Mouse (Mus musculus): ENCODE results near the gene Zfp648. TPM values are rescaled to one million over a fixed set of nuclear protein-coding genes. Genes with fewer than 3 reads are reported as not detected.

Gene Zfp648
- polyA plus RNA-seq, 1 experiment from 2014 or later = 0.56 TPM

DNA sequence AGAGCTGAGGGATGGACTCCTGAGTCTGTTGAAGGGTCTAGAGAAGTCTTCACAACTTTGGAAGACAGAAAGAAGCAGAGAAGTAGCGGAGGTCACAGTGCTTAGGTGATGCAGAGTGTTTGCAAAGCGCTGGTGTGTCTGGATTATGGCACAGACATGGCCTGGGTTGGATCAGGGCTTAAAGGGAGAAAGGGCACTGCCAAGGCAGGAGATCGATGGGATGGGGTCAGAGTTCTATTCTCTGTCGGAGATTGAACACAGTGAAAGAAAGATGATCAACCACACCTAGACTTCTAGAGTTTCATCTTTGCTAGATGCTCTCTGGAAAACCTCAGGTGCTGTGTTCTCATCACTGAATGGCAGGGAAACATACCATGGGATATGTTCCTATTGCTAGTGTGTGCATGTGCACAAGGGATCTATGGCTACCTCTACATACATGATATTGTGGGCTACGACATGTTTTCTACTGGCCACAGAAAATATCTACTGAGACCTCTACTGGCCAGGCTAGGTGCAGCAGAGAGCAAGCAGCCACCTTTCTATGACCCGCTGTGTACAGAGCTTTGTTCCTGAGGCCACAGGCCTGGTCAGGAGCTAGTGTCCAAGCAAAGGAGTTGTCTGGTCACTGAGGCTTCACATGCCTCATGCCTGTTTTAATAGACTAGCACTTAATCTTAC is 18.5 kb upstream of the Zfp648 start:
- Histone ChIP-seq H3K9ac (replicated peaks) (no peak overlapping the region), H3K4me1 (replicated peaks) (peaks cover 21% of the 10 kb centered on the region), H3K9me3 (no peaks in the 10 kb centered on the region), H3K27me3 (no peaks in the 10 kb centered on the region), H3K36me3 (no peaks in the 10 kb centered on the region), H3K4me3 (replicated peaks) (no peak overlapping the region), H3K27ac (peak overlapping the region; percentile 36; the same call in 1 of the 2 replicates), H3K4me2 (no peak overlapping the region)
- WGBS = 68% methylated on average over 6 of the region's 6 CpGs
- peak; percentile 34; the same call in 1 of the 2 replicates for ATAC-seq (ENCODE audit: insufficient number of reproducible peaks, insufficient read depth, low FRiP score, low TSS enrichment, low read depth)

DNA sequence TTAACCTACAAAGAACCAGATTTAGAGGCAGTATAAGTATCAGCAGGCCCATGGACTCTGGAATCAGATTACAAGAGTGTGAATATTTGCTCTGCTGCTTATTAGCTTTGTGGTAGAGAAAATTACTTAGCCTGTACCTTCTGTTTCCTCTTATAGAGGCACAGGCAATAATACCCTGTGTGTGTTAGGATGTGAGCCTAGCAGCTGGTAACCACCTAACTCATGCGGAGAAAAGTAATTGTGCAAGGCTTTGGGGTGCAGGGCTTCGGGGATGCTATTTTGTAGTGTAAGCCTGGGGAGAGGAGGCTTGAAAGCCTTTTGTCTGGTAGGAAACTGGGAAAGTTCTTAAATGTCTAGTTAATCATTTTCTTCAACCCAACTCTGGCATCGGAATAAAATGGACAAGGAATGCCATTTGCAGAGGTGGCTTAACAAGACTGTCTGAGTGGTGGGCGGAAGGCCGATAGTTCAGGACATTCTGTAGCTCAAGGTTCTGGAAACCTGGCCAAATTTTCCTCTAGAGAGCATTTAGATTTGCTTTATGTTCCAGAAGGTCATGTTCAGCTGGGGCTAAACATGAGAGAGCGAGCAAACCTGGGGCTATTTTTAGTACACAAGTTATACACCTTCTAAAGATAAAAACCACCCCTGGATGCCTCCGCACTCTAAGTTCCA is 17.8 kb upstream of the Zfp648 start:
- no peak overlapping the region for H3K9ac ChIP-seq (replicated peaks)
- ATAC-seq (ENCODE audit: insufficient number of reproducible peaks, insufficient read depth, low FRiP score, low TSS enrichment, low read depth) = peak; percentile 6; the same call in 1 of the 2 replicates
- no peaks in the 10 kb centered on the region for H3K36me3 ChIP-seq
- no peaks in the 10 kb centered on the region for H3K27me3 ChIP-seq
- 58% methylated on average over 7 of the region's 7 CpGs for WGBS
- peaks cover 22% of the 10 kb centered on the region for H3K4me1 ChIP-seq (replicated peaks)
- H3K4me3 ChIP-seq (replicated peaks) = no peak overlapping the region
- H3K27ac ChIP-seq = peak overlapping the region; percentile 36
- no peak overlapping the region for H3K4me2 ChIP-seq
- H3K9me3 ChIP-seq = no peaks in the 10 kb centered on the region

DNA sequence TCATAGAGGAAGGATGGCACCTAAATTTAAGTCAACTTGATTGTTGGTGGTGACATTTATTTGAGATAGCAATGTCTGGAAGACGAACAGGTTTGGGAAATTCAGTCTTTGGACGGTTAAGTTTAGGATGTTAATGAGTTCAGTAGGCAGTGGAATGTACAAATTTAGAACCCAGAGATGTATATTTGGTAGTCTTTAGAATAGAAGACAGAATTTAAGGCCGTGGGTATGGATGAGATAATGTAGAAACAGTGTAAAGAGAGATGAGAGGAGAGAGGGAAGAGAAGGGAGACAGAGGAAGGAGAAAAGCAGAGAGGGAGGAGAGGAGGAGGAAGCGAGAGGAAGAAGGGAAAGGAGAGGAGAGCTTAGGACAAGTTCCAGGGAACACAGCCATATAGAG is 12.8 kb upstream of the Zfp648 start:
- H3K9ac ChIP-seq (replicated peaks) = no peak overlapping the region
- H3K4me1 ChIP-seq (replicated peaks) = peaks cover 29% of the 10 kb centered on the region
- no peak overlapping the region for H3K4me2 ChIP-seq
- H3K36me3 ChIP-seq = no peaks in the 10 kb centered on the region
- 82% methylated on average over 4 of the region's 4 CpGs for WGBS
- no peaks in the 10 kb centered on the region for H3K9me3 ChIP-seq
- no peaks in the 10 kb centered on the region for H3K27me3 ChIP-seq
- ATAC-seq (ENCODE audit: insufficient number of reproducible peaks, insufficient read depth, low FRiP score, low TSS enrichment, low read depth) = no peak
- no peak overlapping the region for H3K4me3 ChIP-seq (replicated peaks)
- peak overlapping the region; percentile 78; the same call in 1 of the 2 replicates for H3K27ac ChIP-seq

DNA sequence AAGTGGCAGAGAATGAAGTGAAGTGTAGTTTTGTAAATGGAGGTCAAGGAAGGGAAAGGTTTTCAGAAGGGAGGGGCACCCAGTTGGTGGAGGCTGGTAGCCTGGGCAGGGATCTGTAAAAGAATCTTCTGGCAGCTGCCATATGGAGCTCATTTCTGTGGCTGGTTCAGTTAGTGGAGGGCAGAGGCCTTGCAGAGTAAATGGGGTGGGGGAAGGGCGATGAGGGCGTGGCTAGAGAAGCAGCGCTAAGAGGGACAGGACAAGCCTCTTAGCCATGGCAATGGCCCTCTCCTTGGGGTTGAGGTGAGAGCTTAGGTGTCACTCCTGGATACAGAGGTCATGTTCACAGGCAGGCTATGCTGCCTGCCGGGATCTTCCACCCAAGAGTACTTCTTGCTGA is 12.4 kb upstream of the Zfp648 start:
- Histone ChIP-seq H3K36me3 (no peaks in the 10 kb centered on the region), H3K9me3 (no peaks in the 10 kb centered on the region), H3K4me2 (no peak overlapping the region), H3K9ac (replicated peaks) (no peak overlapping the region), H3K4me1 (replicated peaks) (peaks cover 25% of the 10 kb centered on the region), H3K4me3 (replicated peaks) (no peak overlapping the region), H3K27ac (peak overlapping the region; percentile 78), H3K27me3 (no peaks in the 10 kb centered on the region)
- peak; percentile 48; the same call in 1 of the 2 replicates for ATAC-seq (ENCODE audit: insufficient number of reproducible peaks, insufficient read depth, low FRiP score, low TSS enrichment, low read depth)
- WGBS = 21% methylated on average over 4 of the region's 4 CpGs

DNA sequence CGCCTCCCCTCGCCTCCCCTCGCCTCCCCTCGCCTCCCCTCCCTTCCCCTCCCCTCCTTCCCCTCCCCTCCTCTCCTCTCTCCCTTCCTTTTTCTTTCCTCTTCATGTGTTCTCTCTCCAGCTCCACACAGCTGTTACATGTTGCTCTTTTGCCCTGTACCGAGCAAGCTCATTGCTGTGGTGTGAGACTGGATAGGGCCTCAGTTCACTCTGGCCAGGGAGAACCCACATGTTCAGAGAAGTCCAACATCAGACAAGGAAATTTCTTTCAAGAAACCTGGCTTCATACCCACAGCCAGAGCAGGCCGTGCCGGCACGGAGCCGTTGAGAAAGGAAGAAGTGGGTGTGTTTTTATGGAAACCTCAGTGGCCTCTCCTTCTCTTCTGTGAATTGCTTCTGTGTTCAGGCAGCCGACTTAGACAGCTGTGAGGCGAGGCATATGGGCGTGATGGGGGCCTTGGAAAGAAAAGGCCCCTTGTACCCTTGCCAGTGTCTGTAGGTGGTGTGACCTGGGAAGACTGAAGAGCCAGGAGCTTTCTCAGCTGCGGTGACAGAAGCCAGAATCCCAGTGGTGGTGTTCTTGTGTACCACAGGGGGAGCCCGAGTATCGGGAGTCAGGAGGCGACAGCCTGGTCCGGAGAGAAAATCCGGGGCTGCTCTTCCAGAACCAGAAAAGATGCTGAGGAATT is 11.0 kb upstream of the Zfp648 start:
- Histone ChIP-seq H3K4me2 (no peak overlapping the region), H3K27me3 (no peaks in the 10 kb centered on the region), H3K4me3 (replicated peaks) (no peak overlapping the region), H3K4me1 (replicated peaks) (peaks cover 17% of the 10 kb centered on the region), H3K9ac (replicated peaks) (no peak overlapping the region), H3K36me3 (no peaks in the 10 kb centered on the region), H3K9me3 (no peaks in the 10 kb centered on the region), H3K27ac (peak overlapping the region; percentile 78)
- WGBS = 60% methylated on average over 15 of the region's 18 CpGs
- ATAC-seq (ENCODE audit: insufficient number of reproducible peaks, insufficient read depth, low FRiP score, low TSS enrichment, low read depth) = no peak

DNA sequence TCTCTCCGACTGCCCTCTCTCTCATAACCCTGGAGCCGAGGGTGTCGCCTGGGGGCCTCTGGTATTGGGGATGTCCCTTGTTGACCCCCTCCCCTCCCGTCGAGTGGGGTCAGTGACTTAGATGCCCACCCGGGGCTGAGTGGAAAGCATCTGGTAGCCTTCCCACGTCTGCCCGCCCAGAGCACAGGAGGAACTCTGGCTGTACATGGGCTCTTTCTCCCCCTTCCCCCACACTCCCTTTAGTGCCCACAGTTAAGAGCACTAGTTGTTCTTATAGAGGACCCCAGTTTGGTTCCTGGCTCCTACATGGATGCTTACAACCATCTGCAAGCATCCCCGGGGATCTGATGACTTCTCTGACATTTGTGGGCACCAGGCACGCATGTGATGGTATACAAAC is 2.1 kb upstream of the Zfp648 start:
- WGBS = 94% methylated on average over 10 of the region's 10 CpGs
- Histone ChIP-seq H3K27me3 (peaks cover 17% of the 10 kb centered on the region), H3K9me3 (no peaks in the 10 kb centered on the region), H3K9ac (replicated peaks) (no peak overlapping the region), H3K4me2 (no peak overlapping the region), H3K4me1 (replicated peaks) (peaks cover 15% of the 10 kb centered on the region; the same call in 1 of the 2 replicates), H3K36me3 (no peaks in the 10 kb centered on the region), H3K27ac (no peak overlapping the region), H3K4me3 (replicated peaks) (no peak overlapping the region)
- no peak for ATAC-seq (ENCODE audit: insufficient number of reproducible peaks, insufficient read depth, low FRiP score, low TSS enrichment, low read depth)

DNA sequence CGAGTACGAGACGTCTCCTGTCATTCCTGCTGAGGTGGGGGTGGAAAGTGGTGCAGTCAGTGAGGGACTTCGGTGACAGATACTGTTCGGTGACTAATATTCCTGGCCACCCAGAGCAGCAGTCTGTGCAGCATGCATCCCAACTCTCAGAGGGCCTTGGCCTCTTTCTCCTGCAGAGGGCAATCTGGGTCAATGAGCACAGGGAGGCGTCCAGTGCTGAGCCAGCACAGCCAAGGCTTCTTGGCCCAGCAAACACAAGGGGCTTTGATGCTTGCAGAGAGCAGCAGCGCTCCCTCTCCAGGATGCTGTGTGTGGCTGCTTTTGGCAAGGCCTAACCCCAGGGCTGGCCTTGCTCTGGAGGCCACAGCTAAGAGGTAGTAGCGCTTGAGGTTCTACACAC is 1.6 kb downstream of the Zfp648 start:
- H3K4me1 ChIP-seq (replicated peaks) = peaks cover 22% of the 10 kb centered on the region
- no peak overlapping the region for H3K4me3 ChIP-seq (replicated peaks)
- WGBS = 73% methylated on average over 8 of the region's 8 CpGs
- no peak for ATAC-seq (ENCODE audit: insufficient number of reproducible peaks, insufficient read depth, low FRiP score, low TSS enrichment, low read depth)
- H3K27ac ChIP-seq = no peak overlapping the region
- H3K9me3 ChIP-seq = no peaks in the 10 kb centered on the region
- H3K9ac ChIP-seq (replicated peaks) = no peak overlapping the region
- no peaks in the 10 kb centered on the region for H3K36me3 ChIP-seq
- H3K4me2 ChIP-seq = no peak overlapping the region
- H3K27me3 ChIP-seq = peaks cover 46% of the 10 kb centered on the region

DNA sequence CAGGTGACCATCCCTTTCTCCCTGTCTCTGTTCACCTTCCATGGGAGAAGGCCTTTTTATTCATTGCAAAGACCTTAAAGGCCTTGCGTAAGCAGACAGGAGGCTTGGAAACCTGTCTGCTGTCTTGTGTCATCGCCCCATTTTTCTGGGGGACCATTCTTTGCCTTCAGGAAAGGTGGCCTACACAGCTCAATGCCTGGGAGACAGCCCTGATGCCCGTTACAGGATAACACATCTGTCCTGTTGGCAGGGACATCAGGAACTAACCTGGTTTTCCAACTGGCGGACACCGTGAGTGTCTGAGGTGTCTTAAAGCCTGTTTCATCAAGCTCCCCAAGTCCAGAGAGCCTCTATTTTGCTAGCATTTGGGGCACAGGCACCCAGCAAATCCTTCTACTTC is 2.4 kb downstream of the Zfp648 start:
- Histone ChIP-seq H3K9me3 (no peaks in the 10 kb centered on the region), H3K9ac (replicated peaks) (no peak overlapping the region), H3K36me3 (no peaks in the 10 kb centered on the region), H3K27me3 (peaks cover 46% of the 10 kb centered on the region), H3K27ac (no peak overlapping the region), H3K4me1 (replicated peaks) (peaks cover 22% of the 10 kb centered on the region), H3K4me3 (replicated peaks) (no peak overlapping the region), H3K4me2 (no peak overlapping the region)
- ATAC-seq (ENCODE audit: insufficient number of reproducible peaks, insufficient read depth, low FRiP score, low TSS enrichment, low read depth) = no peak
- 92% methylated on average over 5 of the region's 5 CpGs for WGBS

DNA sequence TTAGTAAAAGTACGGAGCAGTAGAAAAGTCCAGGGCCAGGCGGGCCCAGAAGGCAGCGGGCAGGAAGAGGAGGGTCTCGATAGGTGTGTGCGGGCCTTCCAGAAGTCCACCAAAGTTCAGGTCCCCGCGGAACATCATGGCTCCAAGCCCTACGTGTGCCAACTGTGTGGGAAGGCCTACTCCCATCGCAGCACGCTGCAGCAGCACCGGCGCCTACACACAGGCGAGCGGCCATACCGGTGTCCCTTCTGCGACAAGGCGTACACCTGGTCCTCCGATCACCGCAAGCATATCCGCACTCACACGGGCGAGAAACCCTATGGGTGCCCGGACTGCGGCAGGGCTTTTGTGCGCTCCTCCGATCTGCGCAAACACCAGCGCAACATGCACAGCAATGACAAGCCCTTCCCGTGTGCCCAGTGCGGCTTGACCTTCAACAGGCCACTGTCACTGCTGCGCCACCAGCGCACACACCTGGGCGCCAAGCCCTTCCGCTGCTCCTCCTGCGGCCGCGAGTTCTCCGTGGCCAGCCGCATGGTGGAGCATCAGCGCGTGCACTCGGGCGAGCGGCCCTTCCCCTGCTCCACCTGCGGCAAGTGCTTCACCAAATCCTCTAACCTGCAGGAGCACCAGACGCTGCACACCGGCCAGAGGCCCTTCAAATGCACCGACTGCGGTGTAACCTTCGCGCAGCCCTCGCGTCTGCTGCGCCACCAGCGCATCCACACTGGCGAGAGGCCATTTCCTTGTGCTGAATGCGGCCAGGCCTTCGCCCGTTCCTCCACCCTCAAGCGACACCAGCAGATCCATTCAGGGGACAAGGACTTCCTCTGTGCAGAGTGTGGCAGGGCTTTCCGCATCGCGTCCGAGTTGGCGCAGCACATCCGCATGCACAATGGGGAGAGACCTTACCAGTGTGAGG is 3.9 kb downstream of the Zfp648 start:
- H3K27ac ChIP-seq = no peak overlapping the region
- no peak for ATAC-seq (ENCODE audit: insufficient number of reproducible peaks, insufficient read depth, low FRiP score, low TSS enrichment, low read depth)
- WGBS = 9% methylated on average over 66 of the region's 66 CpGs
- H3K4me3 ChIP-seq (replicated peaks) = peak overlapping the region; percentile 37
- H3K4me1 ChIP-seq (replicated peaks) = peaks cover 22% of the 10 kb centered on the region
- H3K9ac ChIP-seq (replicated peaks) = peak overlapping the region; percentile 31; the same call in 1 of the 2 replicates
- no peaks in the 10 kb centered on the region for H3K36me3 ChIP-seq
- H3K4me2 ChIP-seq = peak overlapping the region; percentile 62
- H3K9me3 ChIP-seq = no peaks in the 10 kb centered on the region
- H3K27me3 ChIP-seq = peaks cover 46% of the 10 kb centered on the region

DNA sequence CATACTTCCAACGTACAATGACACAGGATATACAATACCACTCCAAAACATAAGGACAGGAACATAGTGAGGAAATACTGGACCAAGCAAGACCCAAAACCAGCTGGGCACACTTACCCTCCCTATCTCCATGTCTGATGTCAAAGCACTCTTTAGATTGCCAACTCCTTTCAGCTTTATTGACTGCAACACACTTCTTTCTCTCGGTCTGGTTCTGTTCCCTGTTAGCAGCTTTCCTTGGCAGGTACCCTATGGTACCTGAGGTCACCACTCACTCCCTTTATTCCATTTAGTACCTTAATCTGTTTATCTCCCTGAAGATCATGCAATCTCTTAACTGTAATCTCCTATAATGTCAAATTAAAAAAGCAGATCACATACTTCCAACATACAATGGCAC is 19.0 kb downstream of the Zfp648 start:
- Histone ChIP-seq H3K9me3 (no peaks in the 10 kb centered on the region), H3K9ac (replicated peaks) (no peak overlapping the region), H3K27ac (no peak overlapping the region), H3K4me2 (no peak overlapping the region), H3K27me3 (no peaks in the 10 kb centered on the region; the same call in 1 of the 2 replicates), H3K4me1 (replicated peaks) (no peaks in the 10 kb centered on the region), H3K36me3 (no peaks in the 10 kb centered on the region), H3K4me3 (replicated peaks) (no peak overlapping the region)
- WGBS = 86% methylated on average over 2 of the region's 2 CpGs
- no peak for ATAC-seq (ENCODE audit: insufficient number of reproducible peaks, insufficient read depth, low FRiP score, low TSS enrichment, low read depth)

Measured in limb, embryonic 12.5 days (tissue).